Mouse (Mus musculus): ENCODE results near the gene Kazn. TPM values are rescaled to one million over a fixed set of nuclear protein-coding genes. Genes with fewer than 3 reads are reported as not detected.

The Kazn gene
- polyA plus RNA-seq, 1 experiment = 80.2 TPM

GRCm38 (mm10) chr4:142209476-142209875, 29.7 kb downstream of the Kazn start:
- Histone ChIP-seq H3K9ac (ENCODE audit: low read depth, poor library complexity, severe bottlenecking) (no peak overlapping the region), H3K27me3 (ENCODE audit: control insufficient read depth, insufficient read depth, low read length, poor library complexity, severe bottlenecking) (no peaks in the 10 kb centered on the region), H3K27ac (ENCODE audit: insufficient read depth, low read length) (no peak overlapping the region), H3K36me3 (ENCODE audit: control insufficient read depth, insufficient read depth, low read length, poor library complexity, severe bottlenecking) (peaks cover 4% of the 10 kb centered on the region), H3K4me1 (ENCODE audit: control insufficient read depth, insufficient read depth, low read length) (no peaks in the 10 kb centered on the region), H3K9me3 (replicated peaks; ENCODE audit: control insufficient read depth, insufficient read depth, low read length, poor library complexity, severe bottlenecking) (no peaks in the 10 kb centered on the region), H3K4me3 (ENCODE audit: low read depth, low read length) (no peak overlapping the region)
- TF ChIP-seq CTCF (IDR thresholded peaks at IDR 0.05; ENCODE audit: low read depth, low read length) (no peak), EP300 (IDR thresholded peaks at IDR 0.05; ENCODE audit: insufficient read depth, low read depth, low read length) (no peak), POLR2A (IDR thresholded peaks at IDR 0.05; ENCODE audit: insufficient read depth, low read length) (no peak)

GRCm38 (mm10) chr4:142205693-142206092, 33.5 kb downstream of the Kazn start:
- H3K4me1 ChIP-seq (ENCODE audit: control insufficient read depth, insufficient read depth, low read length) = no peaks in the 10 kb centered on the region
- H3K27me3 ChIP-seq (ENCODE audit: control insufficient read depth, insufficient read depth, low read length, poor library complexity, severe bottlenecking) = no peaks in the 10 kb centered on the region
- H3K27ac ChIP-seq (ENCODE audit: insufficient read depth, low read length) = no peak overlapping the region
- no peak overlapping the region for H3K9ac ChIP-seq (ENCODE audit: low read depth, poor library complexity, severe bottlenecking)
- H3K9me3 ChIP-seq (replicated peaks; ENCODE audit: control insufficient read depth, insufficient read depth, low read length, poor library complexity, severe bottlenecking) = no peaks in the 10 kb centered on the region
- peaks cover 10% of the 10 kb centered on the region for H3K36me3 ChIP-seq (ENCODE audit: control insufficient read depth, insufficient read depth, low read length, poor library complexity, severe bottlenecking)
- TF ChIP-seq CTCF (IDR thresholded peaks at IDR 0.05; ENCODE audit: low read depth, low read length) (no peak), POLR2A (IDR thresholded peaks at IDR 0.05; ENCODE audit: insufficient read depth, low read length) (no peak), EP300 (IDR thresholded peaks at IDR 0.05; ENCODE audit: insufficient read depth, low read depth, low read length) (no peak)
- H3K4me3 ChIP-seq (ENCODE audit: low read depth, low read length) = no peak overlapping the region

- peaks cover 1% of the 10 kb centered on the region for H3K4me1 ChIP-seq (ENCODE audit: control insufficient read depth, insufficient read depth, low read length)
- no peaks in the 10 kb centered on the region for H3K36me3 ChIP-seq (ENCODE audit: control insufficient read depth, insufficient read depth, low read length, poor library complexity, severe bottlenecking)
- no peak overlapping the region for H3K27ac ChIP-seq (ENCODE audit: insufficient read depth, low read length)
- no peak overlapping the region for H3K4me3 ChIP-seq (ENCODE audit: low read depth, low read length)
- TF ChIP-seq EP300 (IDR thresholded peaks at IDR 0.05; ENCODE audit: insufficient read depth, low read depth, low read length) (no peak), CTCF (IDR thresholded peaks at IDR 0.05; ENCODE audit: low read depth, low read length) (no peak), POLR2A (IDR thresholded peaks at IDR 0.05; ENCODE audit: insufficient read depth, low read length) (no peak)
- H3K9me3 ChIP-seq (replicated peaks; ENCODE audit: control insufficient read depth, insufficient read depth, low read length, poor library complexity, severe bottlenecking) = no peaks in the 10 kb centered on the region
- no peaks in the 10 kb centered on the region for H3K27me3 ChIP-seq (ENCODE audit: control insufficient read depth, insufficient read depth, low read length, poor library complexity, severe bottlenecking)
- H3K9ac ChIP-seq (ENCODE audit: low read depth, poor library complexity, severe bottlenecking) = no peak overlapping the region
These were observed 42.6 kb downstream of the Kazn start for GRCm38 (mm10) chr4:142196626-142197025.

- Histone ChIP-seq H3K9ac (ENCODE audit: low read depth, poor library complexity, severe bottlenecking) (no peak overlapping the region), H3K4me3 (ENCODE audit: low read depth, low read length) (no peak overlapping the region), H3K4me1 (ENCODE audit: control insufficient read depth, insufficient read depth, low read length) (peaks cover 1% of the 10 kb centered on the region), H3K27me3 (ENCODE audit: control insufficient read depth, insufficient read depth, low read length, poor library complexity, severe bottlenecking) (no peaks in the 10 kb centered on the region), H3K27ac (ENCODE audit: insufficient read depth, low read length) (no peak overlapping the region), H3K36me3 (ENCODE audit: control insufficient read depth, insufficient read depth, low read length, poor library complexity, severe bottlenecking) (no peaks in the 10 kb centered on the region), H3K9me3 (replicated peaks; ENCODE audit: control insufficient read depth, insufficient read depth, low read length, poor library complexity, severe bottlenecking) (no peaks in the 10 kb centered on the region)
- TF ChIP-seq POLR2A (IDR thresholded peaks at IDR 0.05; ENCODE audit: insufficient read depth, low read length) = no peak
- TF ChIP-seq CTCF (IDR thresholded peaks at IDR 0.05; ENCODE audit: low read depth, low read length) = no peak
- no peak for TF ChIP-seq EP300 (IDR thresholded peaks at IDR 0.05; ENCODE audit: insufficient read depth, low read depth, low read length)
These were observed 45.4 kb downstream of the Kazn start for GRCm38 (mm10) chr4:142193780-142194179.

- H3K9me3 ChIP-seq (replicated peaks; ENCODE audit: control insufficient read depth, insufficient read depth, low read length, poor library complexity, severe bottlenecking) = no peaks in the 10 kb centered on the region
- H3K4me3 ChIP-seq (ENCODE audit: low read depth, low read length) = no peak overlapping the region
- TF ChIP-seq EP300 (IDR thresholded peaks at IDR 0.05; ENCODE audit: insufficient read depth, low read depth, low read length) = no peak
- TF ChIP-seq CTCF (IDR thresholded peaks at IDR 0.05; ENCODE audit: low read depth, low read length) = no peak
- TF ChIP-seq POLR2A (IDR thresholded peaks at IDR 0.05; ENCODE audit: insufficient read depth, low read length) = no peak
- peaks cover 1% of the 10 kb centered on the region for H3K4me1 ChIP-seq (ENCODE audit: control insufficient read depth, insufficient read depth, low read length)
- H3K36me3 ChIP-seq (ENCODE audit: control insufficient read depth, insufficient read depth, low read length, poor library complexity, severe bottlenecking) = no peaks in the 10 kb centered on the region
- no peak overlapping the region for H3K27ac ChIP-seq (ENCODE audit: insufficient read depth, low read length)
- no peaks in the 10 kb centered on the region for H3K27me3 ChIP-seq (ENCODE audit: control insufficient read depth, insufficient read depth, low read length, poor library complexity, severe bottlenecking)
- H3K9ac ChIP-seq (ENCODE audit: low read depth, poor library complexity, severe bottlenecking) = no peak overlapping the region
These were observed 46.0 kb downstream of the Kazn start for GRCm38 (mm10) chr4:142193151-142193578.

GRCm38 (mm10) chr4:142189960-142190359, 49.2 kb downstream of the Kazn start:
- H3K36me3 ChIP-seq (ENCODE audit: control insufficient read depth, insufficient read depth, low read length, poor library complexity, severe bottlenecking) = peaks cover 2% of the 10 kb centered on the region; the same call in 1 of the 2 replicates
- no peak for TF ChIP-seq POLR2A (IDR thresholded peaks at IDR 0.05; ENCODE audit: insufficient read depth, low read length)
- no peak for TF ChIP-seq CTCF (IDR thresholded peaks at IDR 0.05; ENCODE audit: low read depth, low read length)
- no peak for TF ChIP-seq EP300 (IDR thresholded peaks at IDR 0.05; ENCODE audit: insufficient read depth, low read depth, low read length)
- H3K4me1 ChIP-seq (ENCODE audit: control insufficient read depth, insufficient read depth, low read length) = peaks cover 4% of the 10 kb centered on the region
- H3K4me3 ChIP-seq (ENCODE audit: low read depth, low read length) = no peak overlapping the region
- H3K27ac ChIP-seq (ENCODE audit: insufficient read depth, low read length) = no peak overlapping the region
- H3K27me3 ChIP-seq (ENCODE audit: control insufficient read depth, insufficient read depth, low read length, poor library complexity, severe bottlenecking) = no peaks in the 10 kb centered on the region
- H3K9ac ChIP-seq (ENCODE audit: low read depth, poor library complexity, severe bottlenecking) = no peak overlapping the region
- no peaks in the 10 kb centered on the region for H3K9me3 ChIP-seq (replicated peaks; ENCODE audit: control insufficient read depth, insufficient read depth, low read length, poor library complexity, severe bottlenecking)

Measured in ES-Bruce4 (cell line).